Mouse (Mus musculus): ENCODE measurements around the gene Eln.

Eln gene

GRCm38 (mm10) chr5:134683813-134684212, 63.3 kb downstream of the Eln start:
- DNase-seq: no peak

DNA sequence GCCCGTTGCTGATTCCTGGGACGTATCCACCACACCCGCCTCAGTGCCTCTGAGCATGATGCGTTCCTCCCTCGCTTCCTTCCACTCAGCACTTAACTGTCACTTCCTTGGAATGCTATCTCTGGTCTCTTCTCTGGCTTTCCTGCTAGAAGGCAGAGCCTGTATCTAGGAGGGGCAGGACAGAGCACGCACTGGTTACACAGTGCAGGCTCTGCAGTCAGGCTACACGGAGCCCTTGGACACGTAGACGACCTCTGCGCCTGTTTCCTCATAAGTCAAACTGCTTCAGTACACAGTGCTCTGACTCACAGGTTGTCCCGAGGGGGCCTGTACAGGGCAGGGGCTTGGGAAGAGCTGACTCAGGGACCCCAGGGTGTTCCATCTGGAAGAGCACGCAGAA, 66.9 kb downstream of the Eln start:
- no peak for DNase-seq

DNA sequence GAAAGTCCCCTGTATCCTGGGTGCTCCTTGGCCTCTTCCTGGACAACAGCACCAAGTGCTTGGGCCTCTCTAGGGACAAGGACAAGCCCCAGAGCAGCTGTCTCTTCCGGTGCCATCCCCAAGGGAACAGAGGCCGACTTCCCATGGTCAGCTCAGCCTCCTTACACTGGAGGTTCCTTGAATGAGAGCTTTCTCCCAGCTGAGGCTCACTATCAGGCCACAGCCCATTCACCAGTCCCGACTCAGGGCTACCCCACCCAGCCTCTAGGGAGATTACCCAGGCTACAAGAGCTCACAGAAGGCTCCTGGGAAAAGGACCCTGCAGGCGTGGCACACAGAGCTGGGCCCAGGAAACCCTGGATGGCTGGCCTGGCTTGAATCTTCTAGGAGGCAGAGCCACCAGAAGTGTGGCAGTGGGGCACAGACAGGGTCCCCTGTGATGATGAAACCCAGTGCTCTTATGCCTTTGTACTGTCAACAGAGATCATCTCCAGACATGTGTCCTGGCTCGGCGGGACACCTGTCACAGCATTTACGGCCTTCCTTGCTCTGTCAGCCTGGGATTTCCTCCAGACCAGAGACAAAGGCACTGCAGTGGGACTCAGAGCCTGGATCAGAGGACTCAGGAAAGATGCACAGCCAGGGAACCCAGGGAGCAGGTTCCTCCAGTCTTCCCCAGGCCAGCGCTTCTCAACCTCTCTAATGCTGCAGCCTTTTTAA, 68.1 kb downstream of the Eln start:
- no peak for DNase-seq

DNA sequence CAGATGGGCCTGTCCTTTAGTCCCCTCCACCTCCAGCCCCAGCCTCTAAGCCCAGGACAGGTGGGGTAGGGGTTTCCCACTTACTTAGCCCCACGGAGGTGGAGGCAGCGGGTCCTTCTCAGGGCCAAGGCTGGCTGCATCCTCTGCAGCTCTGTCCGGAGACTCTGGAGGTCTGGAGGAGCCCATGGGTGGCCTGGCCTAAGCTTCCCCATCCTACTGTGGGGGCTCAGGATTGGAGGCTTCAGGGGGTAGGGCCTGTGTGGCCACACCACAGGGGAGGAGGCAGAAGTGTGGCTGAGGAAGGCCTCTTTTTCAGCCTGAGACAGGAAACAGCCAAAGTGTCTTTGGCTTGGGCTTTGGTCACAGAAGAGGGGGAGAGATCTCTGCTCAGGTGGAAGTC, 69.1 kb downstream of the Eln start:
- no peak for DNase-seq

DNA sequence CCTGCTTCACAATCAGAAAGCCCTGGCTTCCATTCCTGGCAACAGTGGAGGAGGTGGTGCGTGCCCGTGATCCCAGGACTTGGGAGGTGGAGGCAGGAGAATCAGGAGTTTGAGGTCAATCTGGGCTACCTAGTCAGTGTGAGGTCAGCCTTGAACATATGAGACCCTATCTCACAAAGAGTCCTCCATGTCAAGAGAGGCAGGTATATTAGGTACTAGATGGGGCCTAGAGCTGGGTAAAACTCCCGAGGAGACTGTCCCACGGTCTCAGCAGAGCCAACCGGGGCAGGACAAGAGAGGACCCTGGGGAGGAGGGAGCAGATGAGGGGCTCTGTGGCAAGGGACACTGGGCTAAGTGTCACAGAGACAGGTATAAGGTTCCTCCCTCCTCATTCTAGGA, 69.6 kb downstream of the Eln start:
- DNase-seq: no peak

- DNase-seq: no peak
Measured at GRCm38 (mm10) chr5:134675956-134676759, 71.0 kb downstream of the Eln start.

- no peak for DNase-seq
Measured at GRCm38 (mm10) chr5:134674977-134675376, 72.1 kb downstream of the Eln start.

DNA sequence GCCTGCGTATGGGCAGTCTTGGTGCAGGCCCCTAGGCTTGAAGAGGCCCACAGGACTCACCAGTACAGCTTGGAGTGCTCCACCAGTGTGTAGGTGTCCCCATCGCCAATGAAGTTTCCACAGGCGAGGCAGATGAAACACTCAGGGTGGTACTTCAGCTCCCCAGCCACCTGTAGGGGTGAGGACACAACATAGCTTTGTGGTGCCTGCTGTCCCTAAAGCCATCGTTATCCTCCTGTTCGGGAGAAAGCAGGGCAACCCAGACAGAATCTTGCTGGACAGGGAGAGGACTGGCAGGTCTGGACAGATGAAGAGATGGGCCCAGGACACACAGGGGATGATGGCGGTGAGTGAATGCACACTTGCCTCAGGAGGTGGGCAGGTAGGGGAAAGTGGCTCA, 74.5 kb downstream of the Eln start:
- no peak for DNase-seq

DNA sequence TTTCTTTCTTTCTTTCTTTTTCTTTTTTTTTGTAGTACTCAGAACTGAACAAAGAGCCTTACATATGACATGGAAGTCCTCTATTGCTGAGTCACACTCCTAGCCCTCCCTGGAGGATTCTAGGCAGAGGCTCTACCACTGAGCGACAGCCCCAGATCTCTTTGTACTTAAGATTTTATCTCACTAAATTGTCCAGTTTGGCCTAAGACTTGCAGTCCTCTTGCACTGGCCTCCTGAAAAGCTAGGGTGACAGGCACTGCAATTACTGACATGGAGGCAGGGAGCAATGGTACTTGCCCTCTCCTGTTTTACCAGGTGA, 75.0 kb downstream of the Eln start:
- DNase-seq: no peak

- no peak for DNase-seq
Measured at GRCm38 (mm10) chr5:134671335-134672197, 75.6 kb downstream of the Eln start.

- no peak for DNase-seq
Measured at GRCm38 (mm10) chr5:134669001-134669708, 78.0 kb downstream of the Eln start.

GRCm38 (mm10) chr5:134668495-134668894, 78.6 kb downstream of the Eln start:
- DNase-seq: no peak

DNA sequence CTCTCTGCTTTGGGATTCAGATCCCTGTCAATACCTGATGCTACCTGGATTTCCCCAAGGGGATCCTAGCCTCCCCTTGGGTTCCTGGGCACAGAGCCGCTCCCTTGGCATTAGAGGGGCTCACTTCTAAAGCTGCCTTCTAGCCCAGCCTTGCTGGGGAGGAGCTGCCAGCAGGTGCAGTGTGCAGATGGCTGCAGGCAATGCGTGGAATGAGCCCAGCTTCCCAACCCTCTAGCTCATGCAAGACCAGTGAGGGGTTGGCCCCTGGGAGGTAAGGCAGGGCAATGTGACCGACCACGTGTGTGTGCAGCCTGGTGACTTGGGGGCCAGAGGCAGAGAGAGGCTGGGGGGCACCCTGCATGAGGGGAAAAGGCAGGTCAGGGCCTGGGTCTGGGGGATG, 90.4 kb downstream of the Eln start:
- no peak for DNase-seq
